Mouse (Mus musculus) liver, embryonic 14.5 days (tissue): ENCODE data around the gene Spon1. TPM values are rescaled to one million over a fixed set of nuclear protein-coding genes. Genes with fewer than 3 reads are reported as not detected.

ENCODE experiments used
- ATAC-seq: fragments of 200-750 bp; cut with Nextera tagmentation; 2 replicates; pipeline ENCODE4 v1.8.0; 2017; ENCODE audit warnings: moderate number of reproducible peaks, mild to moderate bottlenecking, moderate library complexity; ENCODE audit not compliant: insufficient read depth
- DNase-seq, 3 experiments: peaks; one replicate each; pipeline ENCODE4 v3.0.0-alpha.2; 2012 to 2013; ENCODE audit warnings: low read depth in 3 of 3, low spot score in 3 of 3
- H3K27ac ChIP-seq: fragments of 300-500 bp; sonication (generic); 2 replicates; pipeline ENCODE4 v1.5.1; 2014; ENCODE audit warnings: moderate library complexity, mild to moderate bottlenecking, control low read depth, inconsistent platforms
- H3K27me3 ChIP-seq: fragments of 300-500 bp; sonication (generic); 2 replicates; pipeline ENCODE4 v1.6.1; 2014; ENCODE audit warnings: mild to moderate bottlenecking, low read length, moderate library complexity; ENCODE audit not compliant: control insufficient read depth, insufficient read depth
- H3K36me3 ChIP-seq: fragments of 300-500 bp; sonication (generic); replicated peaks from 2 replicates; pipeline ENCODE4 v1.6.1; 2014; ENCODE audit warnings: low read depth; ENCODE audit not compliant: control insufficient read depth, insufficient read depth
- H3K4me1 ChIP-seq, 2 experiments: fragments of 200-500 bp in 1 of 2; fragments of 300-500 bp in 1 of 2; sonication (generic) in 1 of 2; replicated peaks; 2 replicates each; pipeline ENCODE4 v1.6.1; 2012 to 2014; ENCODE audit warnings: antibody characterized with exemption in 1 of 2, inconsistent platforms in 1 of 2, low read length in 1 of 2; ENCODE audit not compliant: control insufficient read depth in 2 of 2, insufficient read depth in 2 of 2
- H3K4me2 ChIP-seq: fragments of 300-500 bp; sonication (generic); 2 replicates; pipeline ENCODE4 v1.6.1; 2014; ENCODE audit warnings: low read depth, mild to moderate bottlenecking, control low read depth, moderate library complexity
- H3K4me3 ChIP-seq, 2 experiments: fragments of 200-500 bp in 1 of 2; fragments of 300-500 bp in 1 of 2; sonication (generic) in 1 of 2; 2 replicates each; pipeline ENCODE4 v1.5.1; 2012 to 2014; ENCODE audit warnings: low read depth in 2 of 2, low read length in 2 of 2, mild to moderate bottlenecking in 2 of 2, control low read depth in 1 of 2, inconsistent platforms in 1 of 2, moderate library complexity in 1 of 2; ENCODE audit not compliant: insufficient read depth in 1 of 2
- H3K9ac ChIP-seq: fragments of 300-500 bp; sonication (generic); replicated peaks from 2 replicates; pipeline ENCODE4 v1.6.1; 2014; ENCODE audit warnings: mild to moderate bottlenecking, control low read depth, moderate library complexity
- H3K9me3 ChIP-seq: fragments of 300-500 bp; sonication (generic); 2 replicates; pipeline ENCODE4 v1.6.1; 2016; ENCODE audit warnings: low read length, mixed read lengths; ENCODE audit not compliant: control insufficient read depth
- CTCF ChIP-seq: IDR thresholded peaks from 2 replicates; pipeline ENCODE4 v1.5.1; 2016; ENCODE audit warnings: antibody characterized with exemption, low read depth, control low read depth
- EP300 ChIP-seq: IDR thresholded peaks from 2 replicates; pipeline ENCODE4 v1.6.1; 2016; ENCODE audit warnings: antibody characterized with exemption, low read depth
- WGBS: fragments of 180-500 bp; shearing (Covaris S2); extraction: QIAGEN DNeasy Blood & Tissue Kit; methylation state at CpG from one replicate; pipeline ENCODE4 v1.1.7; 2014; ENCODE audit not compliant: insufficient replicate concordance; 5-methylcytosine and 5-hydroxymethylcytosine counted together
- polyA plus RNA-seq, 2 experiments: library from polyadenylated mRNA; depleted of rRNA in 1 of 2; stranded (reverse) in 1 of 2; unstranded in 1 of 2; fragments of >200 nt; fragmentation: Nextera tagmentation in 1 of 2; extraction: Ambion mirVana in 1 of 2; gene quantifications; 2 replicates each; pipeline versions ENCODE4 v1.2.1 to v1.2.3; 2012 to 2014

Gene Spon1
- polyA plus RNA-seq, 2 experiments = 0.36 to 0.39 TPM

DNA sequence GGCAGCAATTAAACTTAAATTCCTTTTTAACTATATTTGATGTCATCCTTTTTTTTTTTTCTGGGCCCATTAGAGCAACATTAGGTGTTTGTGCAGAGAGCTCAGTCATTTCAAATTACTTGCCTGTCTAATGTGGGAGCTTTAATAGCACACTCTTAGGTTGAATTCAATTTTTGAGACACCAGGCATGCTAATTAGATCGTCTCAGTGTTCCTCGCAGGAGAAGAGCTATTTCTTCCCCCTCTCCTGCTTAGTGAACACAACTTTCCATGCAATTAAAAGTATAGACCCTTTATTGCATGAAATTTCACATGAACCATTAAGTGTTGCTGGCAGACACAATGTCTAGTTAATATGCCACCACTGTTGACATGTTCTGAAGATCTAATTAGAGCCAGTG is 189.6 kb downstream of the Spon1 start:
- Histone ChIP-seq H3K36me3 (no peaks in the 10 kb centered on the region), H3K4me1 (no peaks in the 10 kb centered on the region), H3K4me2 (no peak overlapping the region), H3K4me3 (no peak overlapping the region), H3K27ac (no peak overlapping the region), H3K9ac (no peak overlapping the region), H3K27me3 (no peaks in the 10 kb centered on the region), H3K9me3 (no peaks in the 10 kb centered on the region)
- DNase-seq (no peak), ATAC-seq (no peak)
- TF ChIP-seq EP300 (no peak), CTCF (no peak)
- WGBS = 71% methylated on average over 2 of the region's 2 CpGs

DNA sequence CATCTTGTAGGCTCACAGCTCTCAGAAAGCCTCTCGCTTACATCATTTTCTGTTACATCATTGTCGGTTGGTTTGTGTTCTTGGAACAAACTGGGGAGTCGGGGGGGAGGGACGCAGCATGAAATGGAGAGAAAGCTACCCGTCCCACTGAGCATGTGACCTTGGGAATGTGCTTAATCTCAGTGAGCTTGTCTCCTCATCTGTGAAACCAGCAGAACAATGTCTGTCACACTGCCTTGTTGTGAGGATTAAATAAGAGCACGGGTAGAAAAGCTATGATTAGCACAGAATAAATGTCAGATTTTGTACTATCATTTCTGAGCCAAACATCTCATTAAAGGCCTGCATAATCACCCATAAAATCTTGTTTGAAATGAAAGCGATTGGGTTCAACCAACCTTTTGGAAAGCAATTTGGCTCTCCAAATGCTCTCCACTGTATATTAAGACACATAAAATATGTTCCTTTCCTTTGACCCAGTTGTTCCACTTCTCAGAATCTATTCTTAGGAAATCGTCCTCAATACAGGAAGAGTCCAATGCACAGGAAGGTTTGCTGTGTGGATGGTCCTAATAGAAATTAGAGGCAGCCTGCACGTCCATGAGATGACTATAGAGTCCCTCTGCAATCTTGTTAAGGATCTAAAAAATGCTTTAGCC is 195.2 kb downstream of the Spon1 start:
- WGBS = 56% methylated on average over 9 of the region's 9 CpGs
- Histone ChIP-seq H3K4me2 (no peak overlapping the region), H3K9me3 (no peaks in the 10 kb centered on the region), H3K4me3 (no peak overlapping the region), H3K36me3 (no peaks in the 10 kb centered on the region), H3K9ac (no peak overlapping the region), H3K27ac (no peak overlapping the region), H3K27me3 (no peaks in the 10 kb centered on the region), H3K4me1 (no peaks in the 10 kb centered on the region)
- TF ChIP-seq EP300 = no peak
- TF ChIP-seq CTCF = no peak
- DNase-seq (no peak), ATAC-seq (no peak)

DNA sequence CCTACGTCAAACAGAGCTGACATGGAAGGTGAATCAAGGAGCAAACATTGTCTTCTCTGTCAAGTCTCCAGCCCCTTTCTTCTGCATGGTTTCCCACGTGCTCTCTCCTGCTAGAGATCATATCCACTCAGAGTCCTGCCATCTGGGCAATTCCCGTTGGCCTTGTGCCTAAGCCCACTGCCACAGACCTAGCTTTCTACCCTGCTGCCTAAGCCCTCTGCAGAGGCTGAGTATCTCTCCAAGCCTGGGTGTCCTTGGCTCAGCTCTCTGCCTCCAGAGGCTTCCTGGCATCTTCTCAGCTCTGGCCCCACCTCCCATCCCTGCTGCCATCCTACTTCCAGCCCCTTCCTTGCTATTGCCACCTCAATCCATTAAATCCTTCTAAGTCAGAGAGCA is 195.7 kb downstream of the Spon1 start:
- ATAC-seq = no peak
- no peak for TF ChIP-seq EP300
- TF ChIP-seq CTCF = no peak
- WGBS = 46% methylated on average over 3 of the region's 3 CpGs
- no peak for DNase-seq
- H3K36me3 ChIP-seq = no peaks in the 10 kb centered on the region
- H3K4me3 ChIP-seq = no peak overlapping the region
- no peaks in the 10 kb centered on the region for H3K9me3 ChIP-seq
- no peaks in the 10 kb centered on the region for H3K27me3 ChIP-seq
- no peaks in the 10 kb centered on the region for H3K4me1 ChIP-seq
- no peak overlapping the region for H3K27ac ChIP-seq
- no peak overlapping the region for H3K4me2 ChIP-seq
- H3K9ac ChIP-seq = no peak overlapping the region

DNA sequence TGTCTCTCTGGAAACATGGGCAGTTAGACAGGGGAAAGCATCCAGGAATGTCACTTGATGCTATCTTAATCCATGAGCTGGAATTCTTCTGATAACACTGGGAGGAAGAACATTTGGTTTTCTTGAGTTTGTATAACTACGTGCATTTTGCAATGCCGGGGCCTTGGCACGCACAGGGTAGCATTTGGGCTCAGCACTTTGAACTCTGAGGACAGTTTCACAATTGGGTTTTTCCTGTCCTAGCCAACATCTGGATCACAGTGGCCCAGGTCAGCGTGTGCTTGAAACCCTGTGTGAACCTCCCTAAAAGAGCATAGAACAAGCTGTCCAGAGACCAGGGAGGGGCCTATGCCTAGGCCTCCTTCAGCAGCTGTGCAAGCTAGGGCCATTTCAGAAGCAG is 196.3 kb downstream of the Spon1 start:
- ATAC-seq (no peak), DNase-seq (no peak)
- H3K36me3 ChIP-seq = no peaks in the 10 kb centered on the region
- WGBS = 66% methylated on average over 4 of the region's 4 CpGs
- H3K9ac ChIP-seq = no peak overlapping the region
- H3K9me3 ChIP-seq = no peaks in the 10 kb centered on the region
- H3K27ac ChIP-seq = no peak overlapping the region
- H3K4me2 ChIP-seq = no peak overlapping the region
- no peak for TF ChIP-seq EP300
- TF ChIP-seq CTCF = no peak
- H3K4me3 ChIP-seq = no peak overlapping the region
- H3K4me1 ChIP-seq = no peaks in the 10 kb centered on the region
- H3K27me3 ChIP-seq = no peaks in the 10 kb centered on the region

DNA sequence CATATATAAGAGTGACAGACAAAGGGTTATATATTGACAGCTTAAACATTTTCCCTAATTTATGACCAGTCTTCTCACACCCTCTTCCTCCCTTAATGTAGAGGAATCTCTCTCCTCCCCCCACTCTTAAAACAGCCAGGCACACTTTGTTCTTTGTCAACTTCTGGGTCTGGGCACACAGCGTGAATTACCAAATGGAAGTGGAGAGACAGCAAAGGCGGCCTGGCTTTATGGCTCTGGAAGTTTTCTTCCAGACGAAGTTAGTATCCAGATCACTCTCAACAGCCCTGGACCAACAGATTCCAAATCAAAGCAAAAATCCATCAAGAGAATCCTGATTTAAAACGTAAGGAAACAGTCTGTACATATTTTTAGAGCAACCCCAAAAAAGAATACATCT is 198.0 kb downstream of the Spon1 start:
- WGBS = 44% methylated on average over 4 of the region's 4 CpGs
- no peaks in the 10 kb centered on the region for H3K36me3 ChIP-seq
- no peaks in the 10 kb centered on the region for H3K9me3 ChIP-seq
- no peak overlapping the region for H3K4me2 ChIP-seq
- no peak overlapping the region for H3K9ac ChIP-seq
- TF ChIP-seq CTCF (no peak), EP300 (no peak)
- H3K4me3 ChIP-seq = no peak overlapping the region
- H3K4me1 ChIP-seq = no peaks in the 10 kb centered on the region
- H3K27ac ChIP-seq = no peak overlapping the region
- ATAC-seq = no peak
- DNase-seq = no peak
- H3K27me3 ChIP-seq = no peaks in the 10 kb centered on the region
